Mouse (Mus musculus): ENCODE measurements around the gene Gm20458.

The Gm20458 gene

DNA sequence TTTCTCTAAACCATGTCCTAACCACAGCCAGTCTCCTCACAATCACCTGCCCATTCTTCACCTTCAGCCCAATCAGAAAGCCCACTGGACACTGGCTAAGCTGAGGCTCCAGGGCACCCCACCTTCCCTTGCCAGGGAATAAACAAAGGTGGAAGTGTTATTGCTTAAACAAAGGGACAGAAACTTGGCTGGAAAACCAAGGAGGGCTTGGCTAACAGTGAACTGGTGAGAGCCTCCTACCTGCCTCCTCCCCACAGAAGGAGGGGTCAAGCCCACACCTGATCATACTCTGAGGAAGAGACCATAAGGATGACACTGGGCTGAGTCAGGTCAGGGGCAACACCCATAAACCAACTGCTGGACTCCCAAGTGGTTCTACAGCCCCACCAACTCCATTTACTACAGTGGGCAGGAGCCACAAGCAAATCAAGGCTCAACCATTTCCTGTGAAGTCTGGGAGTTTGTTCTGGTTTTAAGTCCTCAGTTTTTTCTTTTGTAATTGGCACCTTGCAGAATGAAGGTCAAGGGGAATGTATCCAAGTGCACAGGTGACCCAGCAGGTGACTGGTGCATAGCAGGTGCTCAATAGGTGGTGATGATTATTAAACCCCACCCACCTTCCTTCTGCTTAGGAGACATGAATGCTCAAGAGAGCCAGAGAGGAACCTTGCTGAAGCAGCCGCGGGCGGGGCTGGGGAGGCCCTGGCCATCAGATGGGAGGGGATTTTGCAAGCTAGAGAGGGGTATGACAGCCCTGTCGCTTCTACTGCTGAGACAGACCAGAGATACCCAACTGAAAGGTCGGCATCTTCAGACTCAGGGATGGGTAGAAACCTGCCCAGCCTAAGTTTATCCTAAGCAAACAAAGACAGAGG is 25.3 kb upstream of the Gm20458 start:
- no peak for DNase-seq

DNA sequence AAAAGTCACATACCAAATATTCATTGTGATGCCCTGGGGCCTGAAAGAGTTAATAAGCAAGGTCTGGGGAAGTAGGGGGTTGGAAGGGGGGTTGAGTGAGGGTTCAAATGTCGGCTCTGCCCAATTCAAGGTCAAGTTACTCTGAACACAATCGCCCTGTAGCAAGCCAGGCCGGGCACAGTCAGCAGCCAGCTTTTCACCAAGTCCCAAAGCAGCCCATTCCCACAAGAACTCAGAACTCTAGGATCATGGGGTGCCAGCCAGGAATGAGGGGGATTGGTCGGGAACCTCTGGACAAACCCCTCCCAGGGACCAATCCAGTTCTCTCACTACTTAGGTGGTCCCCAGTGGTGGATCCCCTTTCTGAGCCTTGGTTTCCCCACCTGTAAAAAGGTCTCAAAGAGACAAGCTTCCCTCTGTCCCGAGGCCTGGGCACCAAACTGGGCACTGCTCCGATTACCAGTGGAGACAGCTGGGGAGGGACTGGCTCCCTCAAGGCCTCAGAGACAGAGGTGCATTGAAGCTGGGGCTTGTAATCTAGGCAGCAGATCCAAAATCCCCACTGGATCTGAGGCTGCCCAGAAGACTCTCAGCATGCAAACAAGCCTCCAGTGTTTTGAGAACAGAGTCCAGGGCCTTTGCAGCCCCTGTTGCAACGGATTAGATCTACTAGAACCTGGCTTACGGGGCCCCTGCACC is 24.4 kb upstream of the Gm20458 start:
- peak; percentile 52 for DNase-seq

DNA sequence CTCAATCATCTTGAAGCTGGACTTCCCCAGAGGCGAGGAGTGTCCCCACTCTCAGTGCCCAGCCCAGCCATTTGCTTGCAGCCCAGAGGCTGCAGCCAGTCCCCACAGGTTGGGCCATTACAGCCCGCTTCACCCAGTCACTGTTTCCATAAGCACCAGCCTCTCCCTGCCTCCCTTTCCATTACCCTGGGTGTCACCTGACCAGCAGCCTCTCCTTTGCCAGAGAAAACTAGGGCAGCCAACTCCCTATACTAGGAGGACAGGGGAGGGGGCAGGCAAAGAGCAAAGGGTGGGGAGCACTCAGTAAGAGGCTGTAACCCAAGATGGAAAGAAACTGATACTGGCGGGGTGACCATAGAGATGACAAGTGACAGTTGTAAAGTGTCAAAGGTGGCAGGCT is 23.8 kb upstream of the Gm20458 start:
- peak; percentile 84 for DNase-seq

DNA sequence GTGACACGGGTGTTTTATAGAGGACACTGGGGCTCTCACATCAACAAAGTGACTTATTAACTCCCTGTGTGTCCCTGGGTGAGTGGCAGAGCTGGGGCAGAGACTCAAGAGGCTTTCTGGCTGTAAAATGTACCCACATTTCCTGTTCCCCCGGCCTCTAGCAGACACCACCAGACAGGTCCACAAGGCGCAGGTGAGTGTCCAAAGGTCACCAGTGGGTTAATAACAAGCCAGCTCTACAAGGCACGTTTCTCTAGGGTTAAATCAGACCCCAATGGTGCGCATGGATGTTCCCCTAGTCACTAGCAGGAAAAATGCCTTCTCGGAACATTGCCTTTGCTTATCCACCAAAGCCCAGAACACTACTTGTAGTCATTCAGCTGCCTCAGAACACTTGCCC is 23.1 kb upstream of the Gm20458 start:
- peak; percentile 78 for DNase-seq

DNA sequence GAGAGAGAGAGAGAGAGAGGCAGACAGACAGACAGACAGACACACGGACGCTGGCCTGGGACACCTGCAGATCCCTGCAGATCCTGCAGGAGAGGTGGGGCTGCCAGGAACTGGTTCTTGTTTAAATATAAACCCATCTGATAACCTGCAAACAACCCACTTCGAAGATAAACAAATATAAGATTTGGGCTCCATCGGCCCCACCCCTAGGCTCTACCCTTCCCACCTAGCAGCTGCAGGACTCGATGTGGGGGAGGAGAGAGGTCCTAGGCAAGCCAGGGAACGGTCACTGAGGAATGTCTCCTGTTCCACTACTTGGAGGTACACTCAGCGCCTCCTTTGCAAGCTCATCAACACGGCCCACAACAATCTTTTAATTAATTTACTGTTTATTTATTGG is 22.5 kb upstream of the Gm20458 start:
- peak; percentile 36 for DNase-seq

DNA sequence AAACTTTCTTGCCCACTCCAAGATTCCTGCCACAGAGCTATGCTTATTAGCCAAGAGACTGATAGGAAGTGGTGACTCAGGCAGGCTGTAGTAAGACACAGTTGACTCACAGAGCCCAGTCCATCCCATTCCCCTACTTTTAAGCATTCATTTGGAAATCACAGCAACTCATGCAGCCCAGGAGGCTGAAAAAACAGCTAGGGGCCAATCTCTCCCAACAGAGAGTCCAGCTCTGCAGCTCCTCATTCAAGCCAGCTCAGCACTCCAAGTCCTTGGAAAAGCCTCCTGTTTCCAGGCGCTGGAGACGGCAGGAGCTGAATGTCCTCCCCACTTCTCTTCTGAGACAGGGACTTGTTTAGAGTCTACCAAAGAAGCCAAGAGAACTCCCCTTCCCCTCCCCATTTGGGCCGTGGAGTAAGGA is 21.8 kb upstream of the Gm20458 start:
- no peak for DNase-seq

DNA sequence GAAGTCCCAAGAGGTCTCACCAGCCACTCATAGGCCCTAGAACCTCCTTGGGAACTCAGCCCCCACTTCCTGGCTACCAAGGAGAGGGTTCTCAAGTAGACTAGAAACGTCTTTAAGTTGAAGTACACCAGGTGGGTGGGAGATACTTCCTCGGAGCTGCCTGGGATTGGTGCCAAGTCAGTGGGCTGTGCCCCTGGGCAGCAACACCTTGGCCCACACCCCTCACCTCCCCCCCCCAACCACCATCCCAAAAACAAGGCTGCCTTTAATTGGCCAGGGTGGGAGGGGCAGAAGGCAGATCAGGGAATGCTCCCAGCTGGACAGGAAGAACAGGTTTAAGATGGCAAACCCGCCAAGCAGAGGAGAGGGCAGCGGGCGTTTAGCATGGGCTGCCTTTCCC is 20.5 kb upstream of the Gm20458 start:
- peak; percentile 62 for DNase-seq

DNA sequence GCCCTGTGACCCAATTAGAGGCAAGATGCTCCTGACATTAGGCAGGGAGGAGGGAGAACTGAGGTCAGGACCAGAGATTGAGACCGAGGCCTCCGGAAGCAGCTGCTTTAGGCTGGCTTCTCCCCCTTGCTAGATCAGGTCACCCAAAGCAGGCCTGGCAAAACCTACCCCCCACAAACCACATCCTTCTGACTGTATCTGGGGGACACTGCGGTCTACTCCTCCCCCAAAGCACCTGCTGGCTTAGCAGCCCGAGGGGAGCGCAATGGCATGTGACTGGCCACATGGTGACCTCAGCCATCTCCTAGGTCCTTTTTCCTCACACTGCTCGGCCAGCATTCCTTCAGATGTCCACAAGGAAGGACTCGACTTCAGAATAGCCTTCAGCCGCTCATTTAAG is 19.6 kb upstream of the Gm20458 start:
- DNase-seq, result peak; percentile 59

DNA sequence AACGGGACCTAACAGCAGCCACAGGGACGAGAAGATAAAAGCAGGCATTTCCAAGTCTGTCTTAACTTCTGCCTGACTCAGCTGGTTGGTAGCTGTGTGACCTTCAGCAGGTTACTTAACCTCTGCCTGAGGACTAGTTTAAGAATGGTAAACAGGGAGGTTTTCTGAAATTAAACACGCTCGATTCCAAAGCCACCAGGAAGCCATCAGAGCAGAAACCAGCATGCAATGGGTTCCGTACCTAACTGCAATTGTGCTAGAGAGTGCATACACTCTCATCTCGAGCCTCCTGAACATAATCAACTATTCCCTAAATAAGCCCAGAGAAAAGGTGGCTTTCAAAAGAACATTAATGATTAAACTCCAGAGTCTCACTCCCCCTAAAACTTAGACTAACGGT is 19.0 kb upstream of the Gm20458 start:
- peak; percentile 25 for DNase-seq

DNA sequence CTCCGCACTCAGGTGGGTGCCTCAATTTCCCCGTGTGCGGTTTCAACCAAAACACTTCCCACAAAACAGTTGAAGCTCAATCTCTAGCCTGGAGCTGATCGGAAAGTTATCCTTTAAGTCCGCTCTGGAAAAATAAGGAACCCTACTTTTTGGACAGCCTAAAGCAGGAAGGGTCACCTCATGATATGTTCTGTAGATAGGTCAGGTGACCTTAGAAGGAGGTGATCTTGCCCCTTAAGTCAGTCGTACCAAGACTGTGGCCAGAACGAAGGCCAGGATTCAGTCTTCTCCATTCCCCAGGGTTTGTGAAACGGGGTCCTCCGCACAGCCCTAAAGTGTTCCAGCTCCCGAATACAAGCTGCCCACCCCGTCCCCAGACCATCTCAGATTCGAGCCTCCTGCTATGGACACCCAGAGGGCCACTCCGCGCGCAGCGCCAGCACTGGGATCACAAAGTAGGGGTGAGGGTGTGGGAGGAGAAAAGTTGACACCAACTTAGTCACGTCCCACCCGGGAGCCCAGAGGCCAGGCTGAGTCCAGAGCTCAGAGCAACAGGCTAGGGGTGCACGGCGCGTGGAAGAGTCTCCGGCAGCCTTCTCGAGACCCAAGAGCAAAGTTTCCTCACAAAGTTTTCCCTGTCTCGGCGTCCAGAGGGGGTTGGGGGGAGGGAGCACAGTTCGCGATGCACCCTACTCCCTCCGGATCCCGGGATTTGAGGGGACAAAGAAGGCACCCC is 18.3 kb upstream of the Gm20458 start:
- DNase-seq, result peak; percentile 58

DNA sequence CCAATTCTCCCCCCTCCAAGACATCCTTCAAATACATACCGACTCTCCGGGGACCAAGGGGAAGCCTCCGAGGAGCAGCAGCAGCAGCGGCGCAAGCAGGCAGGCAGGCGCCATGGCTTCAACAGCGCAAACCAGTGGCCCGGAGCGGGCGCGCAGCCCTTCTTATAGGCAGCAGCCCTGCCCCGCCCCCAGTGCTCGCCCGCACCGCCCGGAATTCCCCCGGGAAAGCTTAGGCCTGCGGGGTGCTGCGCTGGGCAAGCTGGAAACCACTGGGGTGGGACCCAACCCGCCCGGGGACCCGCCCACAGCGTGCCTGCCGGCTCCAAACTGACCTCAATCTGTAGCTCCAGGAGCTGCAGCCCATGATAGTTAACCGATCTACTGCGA is 17.7 kb upstream of the Gm20458 start:
- DNase-seq, result peak; percentile 95

DNA sequence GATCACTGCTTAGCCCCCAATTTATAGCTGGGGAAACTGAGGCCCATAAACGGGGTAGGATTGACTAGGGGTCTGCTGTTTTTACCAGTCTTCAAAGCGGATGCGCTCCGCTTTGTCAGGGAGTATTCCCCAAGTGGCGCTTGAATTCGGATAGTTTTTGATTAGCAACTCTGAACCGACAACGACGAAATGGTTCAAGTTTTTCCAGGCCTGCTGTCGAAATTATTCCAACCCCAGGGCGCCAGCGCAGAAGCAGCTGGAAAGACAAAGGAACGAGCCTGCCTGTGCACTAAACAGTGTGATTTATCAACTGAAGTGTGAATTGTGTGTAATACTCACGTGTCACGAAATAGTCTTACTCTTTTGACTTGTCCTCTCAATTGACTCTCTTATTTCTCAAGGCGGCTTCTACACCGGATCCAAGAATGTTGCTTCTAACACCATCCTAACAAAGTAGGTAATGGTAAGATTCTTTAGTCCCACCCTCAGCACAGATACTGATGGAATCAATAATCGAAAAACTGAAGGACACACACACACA is 17.2 kb upstream of the Gm20458 start, which contains the start of gene Sdc4:
Sdc4 (minus strand) TSS at position 428 of the 541 bp plus-strand sequence.
- DNase-seq, result no peak

DNA sequence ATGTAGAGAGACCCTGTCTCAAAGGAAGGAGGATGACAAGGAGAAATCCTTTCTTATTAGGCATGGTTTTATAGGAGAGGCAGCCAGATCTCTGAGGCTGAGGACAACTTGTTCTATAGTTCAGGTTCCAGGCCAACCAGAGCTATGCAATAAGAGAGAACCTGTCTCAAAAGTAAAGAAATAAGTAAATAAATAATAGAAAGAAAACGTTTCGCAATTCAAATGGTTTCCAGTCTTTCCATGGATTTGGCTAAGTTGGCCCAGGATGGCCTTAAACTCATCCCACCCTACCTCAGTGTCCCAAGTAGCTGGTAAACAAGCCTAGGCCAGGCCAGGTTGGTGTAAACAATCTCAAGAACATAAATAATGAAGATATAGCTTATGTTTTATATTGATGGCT is 16.1 kb upstream of the Gm20458 start:
- DNase-seq, result no peak

DNA sequence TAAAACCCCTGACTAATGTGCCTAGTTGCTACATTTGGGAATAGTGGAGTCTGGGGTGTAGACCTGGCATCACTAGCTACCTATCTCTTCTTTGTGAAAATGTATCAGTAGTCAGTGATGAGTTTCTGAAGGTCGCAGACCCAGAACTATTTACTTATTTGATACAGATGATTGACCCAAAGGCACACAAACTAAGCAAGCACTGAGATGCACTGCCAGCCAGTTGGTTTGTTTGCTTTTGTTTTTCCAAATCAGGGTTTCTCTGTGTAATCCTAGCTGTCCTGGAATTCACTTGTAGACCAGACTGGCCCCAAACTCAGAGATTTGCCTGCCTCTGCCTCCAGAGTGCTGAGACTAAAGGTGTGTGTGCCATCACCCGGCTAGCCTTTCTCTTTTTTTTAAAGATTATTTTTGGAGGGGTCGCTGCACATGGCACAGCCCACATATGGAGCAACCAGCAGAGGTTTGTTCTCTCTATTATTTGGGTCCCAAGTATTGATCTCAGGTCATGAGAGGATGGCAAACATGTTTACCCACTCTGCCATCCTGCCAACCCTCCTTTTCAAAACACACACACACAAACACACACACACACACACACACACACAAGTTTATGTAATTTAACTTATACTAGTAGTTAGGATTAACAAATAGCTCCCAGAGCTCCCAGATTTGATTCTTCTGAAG is 15.2 kb upstream of the Gm20458 start:
- no peak for DNase-seq

DNA sequence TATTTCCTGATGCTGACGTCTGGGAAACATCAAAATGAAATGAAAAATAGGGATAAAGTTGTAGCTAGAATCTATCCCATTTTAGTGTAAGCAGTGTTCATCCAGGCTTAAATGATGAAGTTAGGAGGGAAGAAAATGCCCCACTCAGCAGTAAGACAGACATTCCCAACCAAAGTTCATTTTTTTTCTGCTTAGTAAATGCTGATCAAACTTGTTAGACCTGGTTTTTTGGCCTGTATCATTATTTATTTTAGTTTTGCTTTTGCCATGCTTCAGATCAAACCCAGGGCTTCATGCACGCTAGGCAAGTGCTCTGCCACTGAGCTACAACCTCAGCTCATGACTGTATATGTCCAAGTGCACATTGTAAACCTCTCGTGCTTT is 14.7 kb upstream of the Gm20458 start:
- no peak for DNase-seq

DNA sequence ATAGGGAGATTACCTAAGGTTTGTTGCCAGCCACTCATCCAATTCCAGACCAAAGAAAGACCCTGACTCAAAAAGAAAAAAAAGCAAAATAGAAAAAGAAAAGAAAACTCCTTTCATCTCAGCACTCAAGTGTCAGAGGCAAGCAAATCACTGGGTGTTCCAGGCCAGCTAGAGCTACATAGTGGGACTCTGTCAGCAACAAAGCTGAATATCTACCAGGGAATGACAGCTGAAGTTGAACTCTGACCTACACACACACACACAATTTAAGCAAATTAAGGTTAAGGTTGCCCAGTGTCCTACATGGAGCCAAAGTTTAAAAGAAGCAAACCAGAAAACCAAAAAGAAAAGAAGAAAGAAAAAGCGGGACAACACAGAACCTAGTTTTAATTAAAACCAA is 12.6 kb upstream of the Gm20458 start:
- DNase-seq, result no peak

DNA sequence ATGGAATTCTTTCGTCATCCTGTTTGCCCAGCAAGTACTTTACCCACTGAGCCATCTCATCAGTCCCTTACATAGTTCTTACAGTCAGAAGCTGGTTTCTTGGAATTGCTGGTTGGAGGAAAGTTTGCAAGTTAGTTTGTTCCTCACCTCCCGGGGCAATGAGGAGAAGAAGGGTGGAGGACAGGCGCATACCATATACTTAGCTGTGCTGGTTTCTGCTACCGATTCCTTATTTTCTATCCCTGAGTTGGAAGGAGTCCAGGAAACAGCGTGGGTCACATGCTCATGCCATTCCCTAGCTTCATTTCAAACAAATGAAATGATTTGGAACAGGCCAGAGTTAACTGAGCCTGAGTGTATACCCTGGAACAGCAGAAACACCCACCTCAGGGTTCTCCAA is 11.8 kb upstream of the Gm20458 start:
- no peak for DNase-seq

DNA sequence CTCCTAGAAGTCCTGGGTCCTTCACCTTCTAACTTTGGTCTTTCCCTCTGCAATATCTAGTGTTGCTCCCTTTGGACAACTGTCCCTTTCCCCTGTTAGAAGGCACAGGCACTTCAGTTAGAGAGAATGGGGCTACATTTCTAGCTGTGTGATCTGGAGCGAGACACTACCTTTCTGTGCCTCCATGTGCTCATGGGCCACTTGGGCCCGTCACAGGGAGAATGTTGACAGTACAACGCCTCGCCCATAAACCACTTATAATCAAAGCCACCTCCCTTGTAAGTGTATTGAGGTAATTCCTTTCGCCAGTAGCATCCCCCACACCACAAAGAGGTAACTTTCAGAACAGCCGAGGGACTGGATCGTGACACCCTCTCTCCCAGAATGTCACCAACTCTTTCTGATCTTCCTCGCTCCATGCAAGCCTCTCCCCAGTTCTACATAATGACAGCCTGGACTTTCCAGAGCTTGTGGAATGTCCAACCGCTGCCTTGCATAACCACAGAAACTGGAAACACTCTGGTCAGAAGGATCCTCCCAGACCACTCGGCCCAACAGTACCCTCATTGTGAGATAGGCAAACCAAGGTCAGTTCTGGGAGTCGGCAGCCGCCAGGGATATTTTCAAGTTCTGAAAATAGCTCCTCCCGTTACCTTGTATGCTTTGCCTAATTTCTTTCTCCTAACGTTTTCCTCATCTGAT is 11.3 kb upstream of the Gm20458 start:
- DNase-seq, result no peak

DNA sequence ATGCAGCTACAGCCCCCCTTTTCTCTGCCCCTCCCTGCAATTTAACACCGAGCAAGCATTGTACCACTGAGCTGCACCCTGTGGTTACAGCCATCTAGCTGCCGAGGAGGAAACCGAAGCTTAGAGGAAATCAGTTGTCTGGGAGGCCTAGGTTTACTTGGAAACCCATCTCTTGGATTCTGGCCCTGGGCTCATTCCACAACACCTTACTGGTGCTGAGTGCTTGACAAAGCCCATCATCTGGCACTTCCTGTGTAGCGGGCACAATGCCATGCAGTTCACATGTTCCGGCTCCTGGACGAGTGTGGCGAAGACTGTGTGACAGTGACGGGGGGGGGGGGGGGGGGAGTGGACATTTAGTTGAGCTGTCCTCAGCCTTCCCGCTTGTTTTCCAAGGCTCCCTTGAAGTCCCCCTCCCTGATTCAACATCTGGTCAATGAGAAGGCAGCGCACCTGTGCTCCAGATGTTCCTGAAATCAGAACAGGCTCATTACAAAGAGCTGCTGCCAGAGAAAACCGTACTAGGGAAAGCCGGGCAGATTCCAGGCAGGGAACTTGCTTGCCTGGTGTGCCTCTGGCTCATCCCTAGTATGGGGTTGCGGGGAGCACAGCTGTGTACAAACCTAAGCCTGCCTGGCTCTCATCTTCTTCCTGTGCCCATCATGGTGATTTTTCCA is 8.6 kb upstream of the Gm20458 start:
- DNase-seq, result no peak

DNA sequence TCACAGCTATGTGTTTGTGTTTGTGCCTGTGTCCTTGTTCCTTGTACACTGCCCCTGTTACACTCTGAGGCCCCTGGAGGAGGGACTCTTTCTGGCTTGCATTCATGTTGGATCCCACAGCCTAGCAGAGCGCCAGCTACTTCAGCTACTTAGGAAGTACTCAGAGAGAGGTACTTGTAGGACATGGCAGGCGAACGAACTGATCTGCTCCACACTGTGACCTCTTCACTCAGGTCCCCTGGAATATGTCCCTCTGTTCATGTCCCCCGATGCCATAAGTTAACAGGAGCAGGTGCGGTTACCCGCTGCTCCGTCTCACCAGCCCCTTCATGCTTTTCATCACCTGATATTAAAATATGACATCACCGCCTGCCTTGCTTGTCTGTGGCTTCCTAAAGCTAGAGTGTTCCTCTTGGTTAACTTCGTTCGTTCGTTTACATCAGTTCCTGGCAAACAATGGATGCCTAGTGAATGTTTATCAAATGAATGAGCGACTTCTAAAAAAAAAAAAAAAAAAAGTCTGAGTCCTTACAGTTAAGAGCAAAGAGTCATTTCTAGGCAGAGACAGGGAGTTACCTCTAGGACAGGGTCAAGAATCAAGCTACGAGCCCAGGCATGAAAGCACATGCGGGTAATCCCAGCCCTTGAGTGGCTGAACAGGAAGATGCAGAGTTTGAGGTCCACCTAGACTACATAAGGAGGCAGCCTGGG is 7.6 kb upstream of the Gm20458 start:
- DNase-seq, result no peak

Measured in kidney, postnatal 14 days (tissue).